Mouse (Mus musculus) liver, adult 2 months (tissue): Measurements from ENCODE around the gene Ngef.

ENCODE experiments used
- CTCF ChIP-seq: fragments of 200-500 bp; IDR thresholded peaks from 2 replicates; pipeline ENCODE4 v1.5.1; 2011; ENCODE audit warnings: low read depth, low read length, control low read depth
- POLR2A ChIP-seq: fragments of 200-500 bp; IDR thresholded peaks from 2 replicates; pipeline ENCODE4 v1.6.1; 2011; ENCODE audit warnings: low read length, control low read depth; ENCODE audit not compliant: insufficient read depth; ENCODE audit errors: extremely low read depth

DNA sequence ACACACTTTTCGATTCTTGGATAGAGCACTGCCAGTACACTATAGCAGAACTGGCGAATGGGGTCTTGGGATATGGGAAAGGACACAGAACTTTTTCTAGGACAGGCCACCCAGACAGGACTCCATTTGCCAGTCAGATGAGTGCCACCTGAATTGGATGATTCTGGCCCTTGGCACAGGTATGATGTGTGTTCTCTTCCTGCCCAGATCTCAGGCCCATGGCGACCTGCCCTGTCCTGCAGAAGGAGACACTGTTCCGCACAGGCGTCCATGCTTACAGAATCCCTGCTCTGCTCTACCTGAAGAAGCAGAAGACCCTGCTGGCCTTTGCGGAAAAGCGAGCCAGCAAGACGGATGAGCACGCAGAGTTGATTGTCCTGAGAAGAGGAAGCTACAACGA lies 21.0 kb upstream of the Ngef start:
- TF ChIP-seq POLR2A (no peak), CTCF (no peak)
